Mouse (Mus musculus): ENCODE results near the gene Hoxa13. TPM values are rescaled to one million over a fixed set of nuclear protein-coding genes. Genes with fewer than 3 reads are reported as not detected.

Hoxa13 gene
- polyA plus RNA-seq, 1 experiment = not detected

- H3K4me3 ChIP-seq (replicated peaks; ENCODE audit: extremely low read depth, low read depth, low read length) = peak overlapping the region; percentile 82
- TF ChIP-seq CTCF (IDR thresholded peaks at IDR 0.05; ENCODE audit: insufficient read depth, low read length) (no peak), POLR2A (IDR thresholded peaks at IDR 0.05; ENCODE audit: borderline replicate concordance, extremely low read depth, low read depth, low read length) (no peak)
- WGBS = 40% methylated on average over 12 of the region's 12 CpGs
- peaks cover 3% of the 10 kb centered on the region; the same call in 1 of the 2 replicates for H3K4me1 ChIP-seq (ENCODE audit: control insufficient read depth, insufficient read depth, low read length)
- no peak for DNase-seq
These were observed 39.8 kb downstream of the Hoxa13 start for GRCm38 (mm10) chr6:52220865-52221310.

- Histone ChIP-seq H3K4me1 (ENCODE audit: control insufficient read depth, insufficient read depth, low read length) (peaks cover 3% of the 10 kb centered on the region; the same call in 1 of the 2 replicates), H3K4me3 (replicated peaks; ENCODE audit: extremely low read depth, low read depth, low read length) (no peak overlapping the region)
- TF ChIP-seq CTCF (IDR thresholded peaks at IDR 0.05; ENCODE audit: insufficient read depth, low read length) = no peak
- no peak for TF ChIP-seq POLR2A (IDR thresholded peaks at IDR 0.05; ENCODE audit: borderline replicate concordance, extremely low read depth, low read depth, low read length)
- DNase-seq = no peak
- 64% methylated on average over 32 of the region's 32 CpGs for WGBS
These were observed 40.4 kb downstream of the Hoxa13 start for GRCm38 (mm10) chr6:52220003-52220864.

- H3K4me3 ChIP-seq (replicated peaks; ENCODE audit: extremely low read depth, low read depth, low read length) = no peak overlapping the region
- H3K4me1 ChIP-seq (ENCODE audit: control insufficient read depth, insufficient read depth, low read length) = peaks cover 3% of the 10 kb centered on the region; the same call in 1 of the 2 replicates
- WGBS = 74% methylated on average over 9 of the region's 9 CpGs
- TF ChIP-seq POLR2A (IDR thresholded peaks at IDR 0.05; ENCODE audit: borderline replicate concordance, extremely low read depth, low read depth, low read length) = no peak
- no peak for TF ChIP-seq CTCF (IDR thresholded peaks at IDR 0.05; ENCODE audit: insufficient read depth, low read length)
- DNase-seq = no peak
These were observed 41.3 kb downstream of the Hoxa13 start for GRCm38 (mm10) chr6:52219234-52219942.

GRCm38 (mm10) chr6:52218643-52219215, 42.0 kb downstream of the Hoxa13 start:
- no peak overlapping the region for H3K4me3 ChIP-seq (replicated peaks; ENCODE audit: extremely low read depth, low read depth, low read length)
- TF ChIP-seq CTCF (IDR thresholded peaks at IDR 0.05; ENCODE audit: insufficient read depth, low read length) (no peak), POLR2A (IDR thresholded peaks at IDR 0.05; ENCODE audit: borderline replicate concordance, extremely low read depth, low read depth, low read length) (no peak)
- peaks cover 3% of the 10 kb centered on the region; the same call in 1 of the 2 replicates for H3K4me1 ChIP-seq (ENCODE audit: control insufficient read depth, insufficient read depth, low read length)
- 44% methylated on average over 14 of the region's 14 CpGs for WGBS
- no peak for DNase-seq

GRCm38 (mm10) chr6:52217895-52218642, 42.6 kb downstream of the Hoxa13 start:
- DNase-seq = no peak
- Histone ChIP-seq H3K4me1 (ENCODE audit: control insufficient read depth, insufficient read depth, low read length) (peaks cover 6% of the 10 kb centered on the region; the same call in 1 of the 2 replicates), H3K4me3 (replicated peaks; ENCODE audit: extremely low read depth, low read depth, low read length) (no peak overlapping the region)
- WGBS = 19% methylated on average over 23 of the region's 23 CpGs
- TF ChIP-seq POLR2A (IDR thresholded peaks at IDR 0.05; ENCODE audit: borderline replicate concordance, extremely low read depth, low read depth, low read length) (no peak), CTCF (IDR thresholded peaks at IDR 0.05; ENCODE audit: insufficient read depth, low read length) (no peak)

GRCm38 (mm10) chr6:52217459-52217768, 43.3 kb downstream of the Hoxa13 start:
- Histone ChIP-seq H3K4me1 (ENCODE audit: control insufficient read depth, insufficient read depth, low read length) (peaks cover 12% of the 10 kb centered on the region; the same call in 1 of the 2 replicates), H3K4me3 (replicated peaks; ENCODE audit: extremely low read depth, low read depth, low read length) (peak overlapping the region; percentile 54)
- DNase-seq = no peak
- WGBS = 1% methylated on average over 25 of the region's 25 CpGs
- TF ChIP-seq CTCF (IDR thresholded peaks at IDR 0.05; ENCODE audit: insufficient read depth, low read length) (no peak), POLR2A (IDR thresholded peaks at IDR 0.05; ENCODE audit: borderline replicate concordance, extremely low read depth, low read depth, low read length) (no peak)

- DNase-seq = no peak
- 4% methylated on average over 60 of the region's 60 CpGs for WGBS
- Histone ChIP-seq H3K4me3 (replicated peaks; ENCODE audit: extremely low read depth, low read depth, low read length) (peak overlapping the region; percentile 54), H3K4me1 (ENCODE audit: control insufficient read depth, insufficient read depth, low read length) (peaks cover 14% of the 10 kb centered on the region)
- TF ChIP-seq CTCF (IDR thresholded peaks at IDR 0.05; ENCODE audit: insufficient read depth, low read length) (no peak), POLR2A (IDR thresholded peaks at IDR 0.05; ENCODE audit: borderline replicate concordance, extremely low read depth, low read depth, low read length) (no peak)
These were observed 43.8 kb downstream of the Hoxa13 start for GRCm38 (mm10) chr6:52216691-52217458.

- no peak for DNase-seq
- peaks cover 12% of the 10 kb centered on the region for H3K4me1 ChIP-seq (ENCODE audit: control insufficient read depth, insufficient read depth, low read length)
- 19% methylated on average over 30 of the region's 30 CpGs for whole genome bisulfite sequencing
- no peak overlapping the region for H3K4me3 ChIP-seq (replicated peaks; ENCODE audit: extremely low read depth, low read depth, low read length)
- no peak for TF ChIP-seq CTCF (IDR thresholded peaks at IDR 0.05; ENCODE audit: insufficient read depth, low read length)
- no peak for TF ChIP-seq POLR2A (IDR thresholded peaks at IDR 0.05; ENCODE audit: borderline replicate concordance, extremely low read depth, low read depth, low read length)
These were observed 44.7 kb downstream of the Hoxa13 start for GRCm38 (mm10) chr6:52215771-52216535.

All from lung, adult 2 months (tissue).